Mouse (Mus musculus) retina, embryonic 14.5 days (tissue): Measurements from ENCODE around the gene Gmfb.

Source experiments
- DNase-seq: peaks from one replicate; pipeline ENCODE4 v3.0.0-alpha.2; 2015; ENCODE audit warnings: low spot score

The Gmfb gene

DNA sequence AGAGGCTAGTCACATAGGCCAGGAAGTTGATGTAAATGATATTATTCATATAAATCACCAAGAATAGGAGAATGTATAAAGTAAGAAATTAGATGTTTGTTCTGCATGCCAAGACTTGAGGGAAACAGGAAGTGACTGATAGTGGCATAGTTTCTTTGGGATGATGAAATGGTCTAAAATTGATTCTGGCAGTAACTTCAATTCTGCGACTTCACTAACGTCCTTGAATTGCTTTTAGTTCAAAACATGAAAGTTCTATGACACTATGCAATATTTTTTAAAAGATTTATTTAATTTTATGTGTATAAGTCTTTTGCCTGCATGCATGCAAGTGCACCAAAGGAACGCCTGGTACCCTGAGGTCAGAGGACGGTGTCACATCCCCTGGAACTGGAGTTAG is 18.8 kb downstream of the Gmfb start:
- no peak for DNase-seq

DNA sequence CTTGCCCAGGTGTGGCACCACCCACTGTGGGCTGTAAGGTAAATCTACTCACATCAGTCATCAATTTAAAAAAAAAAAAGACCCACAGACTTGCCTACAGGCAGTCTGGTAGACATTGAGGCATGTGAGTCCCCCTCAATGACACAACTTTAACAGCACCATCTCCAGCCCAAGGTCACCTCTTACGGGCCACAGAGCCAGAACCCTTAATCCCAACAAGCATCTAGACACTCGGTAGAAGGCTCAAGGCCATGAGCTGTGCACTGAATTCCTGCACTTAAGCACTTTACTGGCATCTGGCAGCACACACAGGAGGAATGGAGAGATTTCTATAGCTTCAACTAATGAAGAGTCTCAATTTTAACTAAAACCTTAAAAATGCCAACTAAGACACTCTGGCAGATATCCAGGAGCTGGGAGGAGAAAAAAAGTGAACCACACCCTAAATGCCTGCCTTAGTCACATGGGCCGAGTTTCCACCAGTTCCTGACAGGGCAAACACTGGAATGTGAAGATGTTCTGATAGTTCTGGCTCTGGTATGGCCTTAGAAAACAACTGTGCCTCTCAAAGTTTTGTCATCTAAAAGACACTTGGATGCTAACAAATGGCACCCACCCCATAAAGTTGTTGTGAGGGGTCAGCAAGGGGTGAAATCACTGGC is 21.2 kb downstream of the Gmfb start:
- no peak for DNase-seq

GRCm38 (mm10) chr14:46794157-46794556 is 27.9 kb downstream of the Gmfb start:
- DNase-seq: no peak

- no peak for DNase-seq
Observed at GRCm38 (mm10) chr14:46790723-46791122, 31.3 kb downstream of the Gmfb start.

DNA sequence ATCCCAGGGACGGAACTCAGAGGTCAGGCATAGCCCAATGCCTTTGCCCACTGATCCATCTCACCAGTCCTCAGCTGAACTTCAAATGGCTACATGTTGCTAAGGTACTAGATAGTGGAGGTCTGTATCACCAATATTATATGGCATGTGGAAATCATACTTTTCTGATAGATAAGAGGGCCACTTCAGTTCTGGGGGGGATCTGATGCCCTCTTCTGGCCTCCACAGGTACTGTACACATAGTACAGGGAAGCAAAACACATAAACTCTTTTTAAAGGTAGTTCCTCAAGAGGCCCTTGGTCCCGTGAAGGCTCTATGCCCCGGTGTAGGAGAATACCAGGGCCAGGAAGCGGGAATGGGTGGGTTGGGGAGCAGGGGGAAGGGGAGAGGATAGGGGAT is 31.7 kb downstream of the Gmfb start:
- DNase-seq: no peak

GRCm38 (mm10) chr14:46788505-46788901 is 33.5 kb downstream of the Gmfb start:
- no peak for DNase-seq

- peak; percentile 94 for DNase-seq
Observed at GRCm38 (mm10) chr14:46787787-46788504, 34.1 kb downstream of the Gmfb start, which contains the start of gene Cnih1. Cnih1 (minus strand) TSS chr14:46788411.

- DNase-seq: no peak
Observed at GRCm38 (mm10) chr14:46787454-46787786, 34.6 kb downstream of the Gmfb start.

DNA sequence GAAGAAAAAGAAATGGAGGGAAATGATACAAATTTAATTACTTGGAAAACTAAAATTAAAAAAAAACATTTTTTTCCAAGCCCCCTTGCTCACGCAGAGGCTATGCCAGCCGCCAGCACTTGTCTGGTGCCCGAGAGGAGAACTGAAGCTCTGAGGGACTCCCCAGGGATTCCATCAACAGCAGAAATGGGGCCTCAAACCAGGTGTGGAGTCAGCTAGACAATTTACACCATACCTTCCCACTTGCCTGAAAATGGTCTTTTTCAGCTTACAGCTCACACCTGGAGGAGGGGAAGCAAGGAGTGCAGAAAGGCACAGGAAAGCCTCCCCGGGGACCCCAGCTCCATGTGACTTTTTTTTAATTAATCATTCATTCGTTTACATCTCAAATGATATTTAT is 36.8 kb downstream of the Gmfb start:
- DNase-seq: no peak

GRCm38 (mm10) chr14:46783327-46783926 is 38.6 kb downstream of the Gmfb start:
- no peak for DNase-seq

- no peak for DNase-seq
Observed at GRCm38 (mm10) chr14:46782187-46782828, 39.7 kb downstream of the Gmfb start.

- no peak for DNase-seq
Observed at GRCm38 (mm10) chr14:46781086-46781485, 41.0 kb downstream of the Gmfb start.

DNA sequence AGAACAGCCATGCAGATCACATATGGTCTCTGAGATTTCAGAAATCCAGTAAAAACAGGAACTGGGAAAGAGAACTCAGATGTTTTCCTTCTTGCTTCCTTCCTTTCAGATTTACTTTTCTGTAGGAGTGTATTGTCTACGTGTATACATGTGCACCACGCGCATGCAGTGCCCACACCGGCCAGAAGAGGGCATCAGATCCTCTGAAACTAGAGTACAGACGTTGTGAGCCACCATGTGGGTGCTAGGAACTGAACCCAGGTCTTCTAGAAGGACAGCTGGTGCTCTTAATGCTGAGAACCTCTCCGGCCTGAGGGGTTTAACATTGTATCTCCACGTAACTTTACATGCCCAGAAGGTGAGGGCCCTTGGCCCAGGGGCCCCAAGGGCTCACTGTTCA is 42.8 kb downstream of the Gmfb start:
- DNase-seq: no peak

- no peak for DNase-seq
Observed at GRCm38 (mm10) chr14:46778756-46779155, 43.3 kb downstream of the Gmfb start.

- no peak for DNase-seq
Observed at GRCm38 (mm10) chr14:46770036-46770435, 52.0 kb downstream of the Gmfb start.

- DNase-seq: no peak
Observed at GRCm38 (mm10) chr14:46767116-46767515, 54.9 kb downstream of the Gmfb start.

DNA sequence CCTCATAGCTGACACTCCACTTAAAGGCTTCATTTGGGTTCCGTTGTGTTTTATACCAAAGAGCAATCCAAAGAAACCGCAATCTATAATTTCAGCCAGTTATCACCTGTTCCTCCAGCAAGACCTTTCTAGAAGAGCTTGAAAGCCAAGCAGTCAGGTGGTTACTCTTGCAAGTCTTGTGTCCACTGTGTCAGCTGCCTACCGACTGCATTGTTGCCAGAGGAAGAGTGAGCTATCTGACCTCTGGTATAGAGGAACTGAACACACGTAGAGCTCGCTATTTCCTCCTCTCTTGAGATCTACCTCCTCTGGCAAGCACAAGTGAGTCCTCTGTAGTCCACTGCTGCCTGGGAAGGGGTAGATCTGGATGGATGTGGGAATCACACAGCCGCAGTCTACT is 60.9 kb downstream of the Gmfb start:
- no peak for DNase-seq

DNA sequence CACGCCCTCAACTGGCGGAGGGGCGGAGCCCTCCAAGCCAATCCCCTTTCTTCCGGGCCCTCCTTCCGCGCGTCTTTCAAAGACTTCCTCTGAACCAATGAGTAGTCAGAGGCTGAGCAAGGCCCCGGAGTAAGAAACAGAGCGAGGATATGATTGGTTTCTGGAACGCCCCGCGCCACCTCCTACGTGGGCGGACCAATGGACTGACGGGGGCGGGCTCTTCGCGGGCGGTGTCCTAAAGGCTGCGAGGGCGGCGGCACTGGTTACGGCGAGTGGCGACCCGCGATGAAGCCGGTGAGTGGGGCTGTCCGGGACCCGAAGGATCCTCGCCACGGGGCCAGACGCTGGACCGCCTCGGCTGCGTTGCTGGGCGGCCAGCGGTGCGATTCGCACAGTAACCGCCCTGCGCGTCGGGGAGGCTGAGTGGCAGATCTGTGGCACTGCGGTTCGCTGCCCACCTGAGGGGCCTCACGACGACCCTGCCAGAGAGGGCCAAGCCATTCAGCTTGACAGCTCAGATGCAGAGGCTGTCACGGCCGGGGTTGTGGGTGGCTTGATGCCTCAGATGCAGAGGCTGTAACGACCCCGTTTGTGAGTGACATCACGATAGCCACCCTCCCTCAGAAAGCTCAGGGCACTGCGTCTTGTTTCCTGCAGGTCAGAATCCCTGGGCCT is 61.5 kb downstream of the Gmfb start, which contains the start of gene Cdkn3:
Gene Cdkn3 (plus strand): TSS at position 187 of the 675 bp plus-strand sequence.
- DNase-seq: peak; percentile 93

DNA sequence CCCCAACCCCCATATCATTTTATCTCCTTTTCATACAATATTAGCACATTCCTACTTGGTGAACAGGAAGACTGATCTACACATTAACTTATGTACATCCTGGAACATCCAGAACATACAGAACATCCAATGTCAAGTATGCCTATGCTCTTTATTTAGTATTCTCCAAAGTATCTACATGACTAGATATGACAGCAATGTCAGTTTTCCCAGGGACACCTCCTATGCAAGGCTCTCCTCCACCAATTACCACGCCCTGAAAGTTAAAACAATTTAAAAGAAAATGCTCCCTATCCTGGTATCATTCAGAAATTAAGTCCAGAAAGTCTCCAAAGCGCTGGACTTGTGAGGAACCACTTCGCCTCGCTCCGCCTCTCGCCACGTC is 62.1 kb downstream of the Gmfb start:
- DNase-seq: no peak
